ENCODE assay signal across 25 mouse cellular contexts in genomic region chr8:8426201-8426600, GRCm38 (mm10).
DNase-seq lines count a peak whose midpoint lies in the region; ATAC-seq lines count a peak whose summit lies in the region.
"Had no signal": no experiment of that assay in that cellular context is flagged by ENCODE, and none has a peak within 500 bp of the region (broad histone marks: within the 10 kb centered on the region; RNA-seq: fewer than 3 reads in every experiment).

No protein-coding gene starts in this region.

- peaks cover 7% of the 10 kb centered on the region; the same call in 1 of the 2 replicates for H3K4me1 ChIP-seq in forebrain, embryonic 16.5 days (replicated peaks; ENCODE audit: control insufficient read depth, insufficient read depth, low read length)
- H3K4me1 ChIP-seq in forebrain, embryonic 13.5 days, result no peaks in the 10 kb centered on the region
- H3K4me1 ChIP-seq: embryonic facial prominence, embryonic 10.5 days; embryonic facial prominence, embryonic 12.5 days had no signal

- WGBS in forebrain, embryonic 16.5 days, result 42% methylated on average over 4 of the region's 4 CpGs
- WGBS in forebrain, embryonic 13.5 days, result 48% methylated on average over 4 of the region's 4 CpGs

- ATAC-seq in forebrain, embryonic 16.5 days, result 0 out of 2 replicates have a peak, but pooled peaks have one; percentile 29
- no peak for ATAC-seq in forebrain, embryonic 13.5 days
- ATAC-seq: activated CD4-positive, CD25-positive, alpha-beta regulatory T cell, adult 4 months; CD4-positive, CD25-positive, alpha-beta regulatory T cell, adult 4 months; forebrain, embryonic 15.5 days; Patski had no signal

- H3K9me3 ChIP-seq in forebrain, embryonic 16.5 days (ENCODE audit: control insufficient read depth, low read length), result no peaks in the 10 kb centered on the region
- no peaks in the 10 kb centered on the region for H3K9me3 ChIP-seq in forebrain, embryonic 13.5 days (replicated peaks)
- H3K9me3 ChIP-seq: embryonic facial prominence, embryonic 10.5 days; embryonic facial prominence, embryonic 12.5 days; forebrain, embryonic 10.5 days; forebrain, embryonic 12.5 days; forebrain, embryonic 15.5 days; G1E had no signal

- no peaks in the 10 kb centered on the region for H3K36me3 ChIP-seq in forebrain, embryonic 16.5 days (ENCODE audit: control insufficient read depth, insufficient read depth)
- H3K36me3 ChIP-seq in forebrain, embryonic 13.5 days (ENCODE audit: poor library complexity, severe bottlenecking), result no peaks in the 10 kb centered on the region
- H3K36me3 ChIP-seq: embryonic facial prominence, embryonic 10.5 days; embryonic facial prominence, embryonic 12.5 days; forebrain, embryonic 10.5 days; forebrain, embryonic 12.5 days; forebrain, embryonic 15.5 days; G1E had no signal

- no peak overlapping the region for H3K4me3 ChIP-seq in forebrain, embryonic 16.5 days (replicated peaks; ENCODE audit: low read length)
- no peak overlapping the region for H3K4me3 ChIP-seq in forebrain, embryonic 13.5 days
- H3K4me3 ChIP-seq: embryonic facial prominence, embryonic 10.5 days; embryonic facial prominence, embryonic 12.5 days; forebrain, embryonic 10.5 days; forebrain, embryonic 12.5 days; forebrain, embryonic 15.5 days had no signal

- no peak overlapping the region for H3K9ac ChIP-seq in forebrain, embryonic 16.5 days (replicated peaks; ENCODE audit: low read depth, low read length)
- no peak overlapping the region for H3K9ac ChIP-seq in forebrain, embryonic 13.5 days
- H3K9ac ChIP-seq: embryonic facial prominence, embryonic 12.5 days; forebrain, embryonic 12.5 days; forebrain, embryonic 15.5 days had no signal

- H3K4me2 ChIP-seq in forebrain, embryonic 16.5 days (ENCODE audit: low read length), result no peak overlapping the region
- no peak overlapping the region for H3K4me2 ChIP-seq in forebrain, embryonic 13.5 days
- H3K4me2 ChIP-seq: embryonic facial prominence, embryonic 12.5 days; forebrain, embryonic 12.5 days; forebrain, embryonic 15.5 days had no signal

- DNase-seq in adipocyte (ENCODE audit: low spot score), result peak; percentile 13
- peak; percentile 82 for DNase-seq in fat pad, adult 2 months (ENCODE audit: extremely low read depth, low read depth, low spot score)
- DNase-seq in layer of hippocampus, adult 9-11 months, result no peak
- DNase-seq in layer of hippocampus, adult 11-12 months (ENCODE audit: low spot score), result no peak
- DNase-seq: adrenal gland, adult 2 months; adrenal gland, postnatal 10 days; adrenal gland, postnatal 25 days; B cell, adult 2 months; cerebellum, adult 11-12 months; cerebellum, adult 2 months; cerebellum, adult 9-10 months; cerebellum, postnatal 10 days; cerebellum, postnatal 25 days had no signal

- no peak overlapping the region; the same call in 1 of the 2 replicates for H3K27ac ChIP-seq in forebrain, embryonic 16.5 days (ENCODE audit: low read length)
- no peak overlapping the region for H3K27ac ChIP-seq in forebrain, embryonic 13.5 days
- H3K27ac ChIP-seq: embryonic facial prominence, embryonic 10.5 days; embryonic facial prominence, embryonic 12.5 days; forebrain, embryonic 10.5 days; forebrain, embryonic 12.5 days; forebrain, embryonic 15.5 days had no signal

- no peaks in the 10 kb centered on the region for H3K27me3 ChIP-seq in forebrain, embryonic 16.5 days (replicated peaks; ENCODE audit: control insufficient read depth, insufficient read depth, low read length)
- no peaks in the 10 kb centered on the region for H3K27me3 ChIP-seq in forebrain, embryonic 13.5 days
- H3K27me3 ChIP-seq: CH12.LX; embryonic facial prominence, embryonic 12.5 days; forebrain, embryonic 12.5 days; forebrain, embryonic 15.5 days; Patski had no signal

Comparison
In these comparisons a context has a peak if more than half of its experiments do, and no peak if none do; other contexts are left out.
1. DNase-seq: peak in adipocyte (single experiment) and fat pad, adult 2 months (single experiment); none in layer of hippocampus, adult 9-11 months (single experiment) and layer of hippocampus, adult 11-12 months (single experiment).